Mouse (Mus musculus): ENCODE measurements at regions not wholly inside any gene's neighbourhood (a gene's known extent, or its start where the extent isn't known, plus 50 kb on each side); places are given as distances from the start of the nearest gene placed in this dataset.

- DNase-seq (ENCODE audit: low spot score), result no peak
Measured at GRCm38 (mm10) chr8:15734461-15734860, 688.6 kb upstream of the BB014433 start.

- no peak for DNase-seq (ENCODE audit: low spot score)
Measured at GRCm38 (mm10) chr8:15731324-15731723, 685.4 kb upstream of the BB014433 start.

GRCm38 (mm10) chr8:15729075-15729474 is 683.2 kb upstream of the BB014433 start:
- DNase-seq (ENCODE audit: low spot score), result peak; percentile 19

GRCm38 (mm10) chr8:15726310-15726709 is 680.4 kb upstream of the BB014433 start:
- no peak for DNase-seq (ENCODE audit: low spot score)

Data from gastrocnemius, adult 18-20 months (tissue).